Mouse (Mus musculus): ENCODE measurements around the gene Sfxn4. TPM values are rescaled to one million over a fixed set of nuclear protein-coding genes. Genes with fewer than 3 reads are reported as not detected.
A peak's percentile ranks its signal among the peaks of the same experiment; 100 is the strongest.
"Not testable (repeated sequence)": the region's sequence is repeated elsewhere in the genome, so short reads cannot be mapped to it uniquely, and the experiment has no call there.

Gene Sfxn4
- polyA plus RNA-seq, 1 experiment from 2014 or later, result 14.0 TPM

- H3K4me1 ChIP-seq (replicated peaks), result peaks cover 25% of the 10 kb centered on the region
- no peak overlapping the region for H3K4me2 ChIP-seq
- no peaks in the 10 kb centered on the region for H3K9me3 ChIP-seq
- H3K36me3 ChIP-seq, result no peaks in the 10 kb centered on the region
- H3K4me3 ChIP-seq, result no peak overlapping the region
- WGBS, result 81% methylated on average over 2 of the region's 2 CpGs
- no peak for ATAC-seq (ENCODE audit: low read depth)
- H3K9ac ChIP-seq, result no peak overlapping the region
- no peaks in the 10 kb centered on the region for H3K27me3 ChIP-seq
- H3K27ac ChIP-seq (replicated peaks), result no peak overlapping the region
Measured at GRCm38 (mm10) chr19:60887637-60888036, 26.4 kb upstream of the Sfxn4 start.

DNA sequence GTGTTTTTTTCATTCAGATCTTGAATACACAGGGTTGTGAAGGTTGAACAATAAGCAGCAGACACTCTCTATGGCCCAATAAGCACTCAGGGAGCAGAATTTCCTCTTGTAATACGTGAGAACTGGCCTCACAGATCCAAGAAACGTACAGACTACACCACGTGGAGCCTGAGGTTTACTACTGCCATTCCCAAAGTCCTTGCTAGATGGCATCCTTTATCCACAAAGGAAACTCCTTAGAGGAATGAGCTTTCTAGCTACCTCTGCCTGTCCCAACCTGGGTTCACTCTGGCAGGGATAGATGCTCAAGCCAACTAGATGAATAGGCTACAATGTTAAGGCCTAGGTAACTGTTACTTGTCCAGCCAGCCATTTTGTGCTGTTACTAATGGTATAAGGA, 21.9 kb upstream of the Sfxn4 start:
- Histone ChIP-seq H3K36me3 (no peaks in the 10 kb centered on the region), H3K4me1 (replicated peaks) (no peaks in the 10 kb centered on the region), H3K27me3 (no peaks in the 10 kb centered on the region), H3K4me3 (no peak overlapping the region), H3K9me3 (no peaks in the 10 kb centered on the region), H3K4me2 (no peak overlapping the region), H3K9ac (no peak overlapping the region), H3K27ac (replicated peaks) (no peak overlapping the region)
- 14% methylated on average over 3 of the region's 3 CpGs for WGBS
- ATAC-seq (ENCODE audit: low read depth), result no peak

GRCm38 (mm10) chr19:60874064-60874694, 12.9 kb upstream of the Sfxn4 start, which contains the start of gene Prdx3:
Gene Prdx3 (minus strand): TSS chr19:60874556.
- H3K27me3 ChIP-seq, result no peaks in the 10 kb centered on the region
- peak; percentile 99 for ATAC-seq (ENCODE audit: low read depth)
- H3K9ac ChIP-seq, result peak within 1 kb of the TSS; percentile 74
- H3K36me3 ChIP-seq, result peaks cover 10% of the 10 kb centered on the region; the same call in 1 of the 2 replicates
- WGBS, result under 1% methylated on average over 28 of the region's 28 CpGs
- H3K27ac ChIP-seq (replicated peaks), result peak within 1 kb of the TSS; percentile 83
- H3K4me3 ChIP-seq, result peak within 1 kb of the TSS; percentile 64
- H3K9me3 ChIP-seq, result no peaks in the 10 kb centered on the region
- peak within 1 kb of the TSS; percentile 68 for H3K4me2 ChIP-seq
- peaks cover 18% of the 10 kb centered on the region for H3K4me1 ChIP-seq (replicated peaks)

GRCm38 (mm10) chr19:60873501-60873900, 12.2 kb upstream of the Sfxn4 start:
- no peaks in the 10 kb centered on the region for H3K27me3 ChIP-seq
- peak; percentile 6; the same call in 1 of the 2 replicates for ATAC-seq (ENCODE audit: low read depth)
- H3K4me3 ChIP-seq, result peak overlapping the region; percentile 64
- H3K36me3 ChIP-seq, result peaks cover 15% of the 10 kb centered on the region
- H3K9ac ChIP-seq, result peak overlapping the region; percentile 74
- H3K9me3 ChIP-seq, result no peaks in the 10 kb centered on the region
- H3K4me2 ChIP-seq, result peak overlapping the region; percentile 68
- WGBS, result 43% methylated on average over 4 of the region's 4 CpGs
- H3K27ac ChIP-seq (replicated peaks), result no peak overlapping the region
- H3K4me1 ChIP-seq (replicated peaks), result peaks cover 18% of the 10 kb centered on the region

DNA sequence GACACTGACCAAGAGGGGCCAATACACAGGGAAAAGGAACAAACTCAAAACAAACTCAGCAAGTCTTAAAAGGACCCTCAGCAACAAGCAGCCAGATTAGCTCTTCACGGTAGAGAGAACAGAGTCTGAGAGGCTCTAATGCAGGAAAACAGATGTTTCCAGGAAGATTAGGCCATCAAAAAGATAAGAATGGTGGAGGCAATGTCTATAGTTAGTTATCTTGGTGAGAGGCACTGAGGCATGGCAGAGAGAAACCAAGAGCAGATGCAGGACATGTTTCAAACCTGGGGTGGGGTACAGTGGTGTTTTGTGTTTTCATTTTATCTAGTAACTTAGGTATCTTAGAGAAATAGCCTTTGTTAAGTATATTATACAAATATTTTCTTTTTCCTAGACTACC, 11.0 kb upstream of the Sfxn4 start:
- no peaks in the 10 kb centered on the region for H3K27me3 ChIP-seq
- H3K9ac ChIP-seq, result no peak overlapping the region
- no peaks in the 10 kb centered on the region for H3K9me3 ChIP-seq
- H3K27ac ChIP-seq (replicated peaks), result no peak overlapping the region
- H3K4me2 ChIP-seq, result no peak overlapping the region
- peaks cover 18% of the 10 kb centered on the region for H3K4me1 ChIP-seq (replicated peaks)
- WGBS, result 64% methylated on average over 1 of the region's 1 CpGs
- H3K4me3 ChIP-seq, result no peak overlapping the region
- peaks cover 25% of the 10 kb centered on the region for H3K36me3 ChIP-seq
- ATAC-seq (ENCODE audit: low read depth), result no peak

GRCm38 (mm10) chr19:60871366-60871765, 10.1 kb upstream of the Sfxn4 start:
- no peaks in the 10 kb centered on the region for H3K9me3 ChIP-seq
- H3K27me3 ChIP-seq, result no peaks in the 10 kb centered on the region
- ATAC-seq (ENCODE audit: low read depth), result no peak
- H3K36me3 ChIP-seq, result peaks cover 28% of the 10 kb centered on the region
- 93% methylated on average over 5 of the region's 5 CpGs for WGBS
- no peak overlapping the region for H3K4me2 ChIP-seq
- peaks cover 18% of the 10 kb centered on the region for H3K4me1 ChIP-seq (replicated peaks)
- H3K9ac ChIP-seq, result no peak overlapping the region
- H3K27ac ChIP-seq (replicated peaks), result no peak overlapping the region
- no peak overlapping the region for H3K4me3 ChIP-seq

DNA sequence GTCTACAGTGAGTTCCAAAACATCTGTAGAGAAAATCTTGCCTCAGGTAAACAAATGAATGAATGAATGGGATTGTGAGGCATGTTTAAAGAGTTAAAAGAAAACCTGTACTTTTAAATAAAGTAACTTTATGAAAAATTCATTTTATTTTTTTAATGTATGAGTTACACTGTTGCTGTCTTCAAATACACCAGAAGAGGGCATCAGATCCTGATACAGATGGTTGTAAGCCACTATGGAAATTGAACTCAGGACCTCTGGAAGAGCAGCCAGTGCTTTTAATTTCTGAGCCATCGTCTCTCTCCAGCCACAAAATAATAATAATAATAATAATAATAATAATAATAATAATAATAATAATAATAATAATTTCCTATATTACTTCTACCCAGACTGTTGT, 9.2 kb upstream of the Sfxn4 start:
- peaks cover 18% of the 10 kb centered on the region for H3K4me1 ChIP-seq (replicated peaks)
- WGBS, result 88% methylated on average over 1 of the region's 1 CpGs

DNA sequence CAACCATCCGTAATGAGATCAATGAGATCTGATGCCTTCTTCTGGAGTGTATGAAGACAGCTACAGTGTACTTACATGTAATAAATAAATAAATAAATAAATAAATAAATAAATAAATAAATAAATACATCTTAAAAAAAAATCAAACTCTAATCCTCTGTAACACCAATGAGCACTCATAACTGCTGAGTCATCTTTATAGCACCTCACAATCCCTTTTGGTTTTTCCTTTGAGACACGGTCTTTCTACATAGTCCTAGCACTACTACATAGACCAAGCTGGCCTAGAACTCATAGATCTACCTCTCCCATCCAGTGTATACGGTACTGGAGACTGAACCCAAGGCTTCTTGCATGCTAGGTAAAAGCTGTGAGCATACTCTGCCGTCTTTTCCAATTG, 4.9 kb upstream of the Sfxn4 start:
- H3K27me3 ChIP-seq; H3K4me1 ChIP-seq (replicated peaks); H3K9me3 ChIP-seq; H3K4me2 ChIP-seq; H3K27ac ChIP-seq (replicated peaks); H3K4me3 ChIP-seq; ATAC-seq (ENCODE audit: low read depth); H3K9ac ChIP-seq: not testable (repeated sequence)
- WGBS, result 99% methylated on average over 4 of the region's 4 CpGs
- peaks cover 50% of the 10 kb centered on the region for H3K36me3 ChIP-seq

More for the DNA sequence above, 9.2 kb upstream of the Sfxn4 start:
- H3K36me3 ChIP-seq, result peaks cover 28% of the 10 kb centered on the region
- no peak overlapping the region for H3K4me2 ChIP-seq
- no peak overlapping the region for H3K27ac ChIP-seq (replicated peaks)
- H3K9me3 ChIP-seq, result no peaks in the 10 kb centered on the region
- H3K27me3 ChIP-seq, result no peaks in the 10 kb centered on the region
- no peak overlapping the region for H3K9ac ChIP-seq
- H3K4me3 ChIP-seq, result no peak overlapping the region
- no peak for ATAC-seq (ENCODE audit: low read depth)

GRCm38 (mm10) chr19:60845731-60846130, 15.5 kb downstream of the Sfxn4 start:
- no peaks in the 10 kb centered on the region for H3K9me3 ChIP-seq
- H3K27me3 ChIP-seq, result no peaks in the 10 kb centered on the region
- H3K27ac ChIP-seq (replicated peaks), result no peak overlapping the region
- no peaks in the 10 kb centered on the region for H3K4me1 ChIP-seq (replicated peaks)
- H3K9ac ChIP-seq, result no peak overlapping the region
- peaks cover 49% of the 10 kb centered on the region for H3K36me3 ChIP-seq
- ATAC-seq (ENCODE audit: low read depth), result no peak
- no peak overlapping the region for H3K4me3 ChIP-seq
- no peak overlapping the region for H3K4me2 ChIP-seq

DNA sequence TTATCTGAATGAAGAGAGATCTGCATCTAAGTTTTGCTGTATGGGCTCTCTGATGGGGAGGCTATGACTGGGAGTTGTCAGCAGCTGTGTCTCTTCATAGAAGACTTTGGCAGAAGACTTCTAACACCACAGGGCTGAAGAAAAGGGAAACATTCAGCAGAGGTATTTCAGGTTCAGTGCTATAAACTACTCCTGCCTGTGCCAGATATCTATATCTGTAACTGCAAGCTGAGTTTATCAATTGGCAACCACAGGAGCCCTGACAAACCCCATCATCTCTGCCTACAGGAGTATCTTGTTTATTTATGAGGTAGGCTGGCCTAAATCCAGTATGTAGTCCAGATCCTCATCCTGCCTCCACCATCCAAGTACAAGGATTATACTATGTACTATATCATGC, 18.0 kb downstream of the Sfxn4 start:
- Histone ChIP-seq H3K9ac (no peak overlapping the region), H3K36me3 (peaks cover 60% of the 10 kb centered on the region)
- no peak for ATAC-seq (ENCODE audit: low read depth)

GRCm38 (mm10) chr19:60837747-60838146, 23.5 kb downstream of the Sfxn4 start:
- Histone ChIP-seq H3K9me3 (no peaks in the 10 kb centered on the region), H3K4me3 (no peak overlapping the region), H3K9ac (no peak overlapping the region), H3K4me2 (no peak overlapping the region), H3K27me3 (no peaks in the 10 kb centered on the region), H3K36me3 (peaks cover 82% of the 10 kb centered on the region), H3K4me1 (replicated peaks) (no peaks in the 10 kb centered on the region), H3K27ac (replicated peaks) (no peak overlapping the region)
- ATAC-seq (ENCODE audit: low read depth), result no peak
- WGBS, result 91% methylated on average over 1 of the region's 1 CpGs

More for the DNA sequence above, 18.0 kb downstream of the Sfxn4 start:
- Histone ChIP-seq H3K4me3 (no peak overlapping the region), H3K9me3 (no peaks in the 10 kb centered on the region), H3K4me2 (no peak overlapping the region), H3K4me1 (replicated peaks) (no peaks in the 10 kb centered on the region), H3K27ac (replicated peaks) (no peak overlapping the region), H3K27me3 (no peaks in the 10 kb centered on the region)

GRCm38 (mm10) chr19:60818677-60819076, 42.6 kb downstream of the Sfxn4 start:
- no peak for ATAC-seq (ENCODE audit: low read depth)
- Histone ChIP-seq H3K9me3 (no peaks in the 10 kb centered on the region), H3K9ac (no peak overlapping the region), H3K27me3 (no peaks in the 10 kb centered on the region), H3K4me2 (no peak overlapping the region), H3K36me3 (peaks cover 73% of the 10 kb centered on the region), H3K27ac (replicated peaks) (no peak overlapping the region), H3K4me1 (replicated peaks) (no peaks in the 10 kb centered on the region), H3K4me3 (no peak overlapping the region)
- WGBS, result 93% methylated on average over 6 of the region's 6 CpGs

- H3K9me3 ChIP-seq, result no peaks in the 10 kb centered on the region
- H3K27me3 ChIP-seq, result no peaks in the 10 kb centered on the region
- H3K4me1 ChIP-seq (replicated peaks), result peaks cover 14% of the 10 kb centered on the region
- no peak overlapping the region for H3K4me2 ChIP-seq
- 96% methylated on average over 6 of the region's 6 CpGs for WGBS
- H3K4me3 ChIP-seq, result no peak overlapping the region
- H3K36me3 ChIP-seq, result peaks cover 25% of the 10 kb centered on the region
- ATAC-seq (ENCODE audit: low read depth), result no peak
- no peak overlapping the region for H3K9ac ChIP-seq
- no peak overlapping the region for H3K27ac ChIP-seq (replicated peaks)
Measured at GRCm38 (mm10) chr19:60813133-60813532, 48.1 kb downstream of the Sfxn4 start.
